Mouse (Mus musculus) testis, adult 2 months (tissue): ENCODE measurements at regions not wholly inside any gene's neighbourhood (a gene's known extent, or its start where the extent isn't known, plus 50 kb on each side); places are given as distances from the start of the nearest gene placed in this dataset.
A peak's percentile ranks its signal among the peaks of the same experiment; 100 is the strongest.

Experiments
- H3K27ac ChIP-seq: fragments of 200-500 bp; 2 replicates; pipeline ENCODE4 v1.5.1; 2012; ENCODE audit warnings: low read depth, low read length; ENCODE audit not compliant: control insufficient read depth, insufficient read depth
- H3K27me3 ChIP-seq: fragments of 200-500 bp; 2 replicates; pipeline ENCODE4 v1.6.1; 2012; ENCODE audit warnings: mild to moderate bottlenecking, low read length, moderate library complexity; ENCODE audit not compliant: control insufficient read depth, insufficient read depth
- H3K36me3 ChIP-seq: fragments of 200-500 bp; 2 replicates; pipeline ENCODE4 v1.6.1; 2012; ENCODE audit warnings: mild to moderate bottlenecking, low read length; ENCODE audit not compliant: control insufficient read depth, insufficient read depth
- H3K4me1 ChIP-seq: fragments of 200-500 bp; 2 replicates; pipeline ENCODE4 v1.6.1; 2012; ENCODE audit warnings: low read length; ENCODE audit not compliant: control insufficient read depth, insufficient read depth
- H3K4me3 ChIP-seq: fragments of 200-500 bp; 2 replicates; pipeline ENCODE4 v1.5.1; 2012; ENCODE audit warnings: low read depth, mild to moderate bottlenecking, low read length, moderate library complexity, mixed read lengths; ENCODE audit not compliant: control insufficient read depth
- CTCF ChIP-seq: fragments of 200-500 bp; IDR thresholded peaks from 2 replicates; pipeline ENCODE4 v1.5.1; 2012; ENCODE audit warnings: low read depth, mild to moderate bottlenecking, inconsistent platforms, low read length, moderate library complexity; ENCODE audit not compliant: control insufficient read depth, insufficient read depth, insufficient replicate concordance
- POLR2A ChIP-seq: fragments of 200-500 bp; IDR thresholded peaks from 2 replicates; pipeline ENCODE4 v1.6.1; 2012; ENCODE audit warnings: low read depth, mild to moderate bottlenecking, inconsistent platforms, low read length, moderate library complexity; ENCODE audit not compliant: control insufficient read depth

DNA sequence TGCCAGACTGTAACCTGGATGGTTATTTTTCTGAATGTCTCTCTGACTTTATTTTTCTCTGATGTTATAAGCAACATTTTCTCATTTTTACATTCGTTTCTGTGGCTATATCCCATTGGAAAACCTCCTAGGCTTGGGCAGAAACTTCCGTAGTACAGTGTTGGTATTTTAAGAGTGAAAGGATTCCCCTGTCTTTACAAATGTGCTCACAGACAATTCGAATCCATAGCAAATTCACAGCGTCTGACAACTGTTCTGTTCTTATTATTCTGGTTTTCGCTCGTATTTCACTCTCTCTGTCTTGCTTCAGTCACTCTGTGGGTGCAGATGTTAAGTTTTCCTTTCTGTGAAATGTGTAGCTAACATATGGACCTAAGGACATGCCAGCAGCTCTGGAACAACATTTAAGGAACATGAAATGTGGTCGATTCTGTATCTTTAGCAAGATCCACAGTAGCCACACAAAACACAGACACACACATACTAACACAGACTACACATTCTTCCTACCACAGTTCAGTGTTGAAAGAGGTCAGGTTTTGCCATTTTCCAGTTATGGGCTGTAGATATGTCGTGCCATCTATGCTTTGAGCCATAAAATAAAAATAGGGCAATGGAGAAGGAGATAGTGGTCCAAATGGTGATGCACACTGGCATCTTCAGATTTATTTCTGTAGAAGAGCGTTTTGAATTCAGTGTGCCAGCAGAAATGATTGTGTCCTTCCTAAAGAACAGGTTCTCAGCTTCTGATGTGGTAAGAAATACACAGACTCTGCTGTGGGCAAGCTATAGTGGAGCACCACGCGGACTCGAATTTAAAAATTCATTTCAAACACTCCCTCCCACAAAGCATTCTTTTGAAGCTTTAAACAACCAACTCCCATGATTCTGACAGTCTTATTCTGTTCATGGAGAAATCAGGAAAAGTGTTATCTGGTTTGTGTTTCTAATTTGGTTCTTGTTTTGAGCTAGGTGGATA lies 179.2 kb downstream of the Gm11146 start:
- Histone ChIP-seq H3K36me3 (no peaks in the 10 kb centered on the region), H3K27ac (no peak overlapping the region), H3K4me1 (no peaks in the 10 kb centered on the region; the same call in 1 of the 2 replicates), H3K27me3 (no peaks in the 10 kb centered on the region), H3K4me3 (no peak overlapping the region)
- TF ChIP-seq POLR2A = no peak
- no peak for TF ChIP-seq CTCF

DNA sequence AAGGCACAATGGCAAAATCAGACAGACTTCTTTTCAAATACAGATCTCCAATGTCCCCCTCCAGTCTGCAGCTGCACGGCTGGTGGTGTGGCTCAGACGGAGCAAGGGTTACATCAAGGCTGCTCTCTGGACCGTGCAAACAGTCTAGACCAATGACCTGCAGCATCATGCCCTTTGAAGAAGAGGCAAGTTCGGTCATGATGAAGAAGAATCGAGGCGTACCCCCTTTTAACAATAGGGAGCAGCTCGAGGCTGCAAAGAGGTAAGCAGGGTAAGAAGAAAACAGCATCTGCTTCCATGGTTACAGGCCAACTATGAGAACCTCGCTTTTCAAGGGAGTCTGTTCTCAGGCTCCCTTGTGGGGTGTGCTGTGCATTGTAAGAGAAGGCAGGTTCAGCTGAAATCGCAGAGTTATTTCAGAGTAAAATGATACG lies 180.3 kb downstream of the Gm11146 start:
- TF ChIP-seq CTCF = no peak
- TF ChIP-seq POLR2A = no peak
- Histone ChIP-seq H3K27me3 (no peaks in the 10 kb centered on the region), H3K36me3 (no peaks in the 10 kb centered on the region), H3K4me1 (no peaks in the 10 kb centered on the region; the same call in 1 of the 2 replicates), H3K27ac (peak overlapping the region; percentile 12), H3K4me3 (peak overlapping the region; percentile 4; the same call in 1 of the 2 replicates)

- Histone ChIP-seq H3K4me1 (no peaks in the 10 kb centered on the region; the same call in 1 of the 2 replicates), H3K4me3 (no peak overlapping the region), H3K36me3 (no peaks in the 10 kb centered on the region), H3K27me3 (no peaks in the 10 kb centered on the region), H3K27ac (0 out of 2 replicates have a peak overlapping the region, but pooled peaks have one; percentile 12)
- TF ChIP-seq CTCF = no peak
Measured at GRCm38 (mm10) chr16:77421001-77421400, 180.9 kb downstream of the Gm11146 start.

- Histone ChIP-seq H3K27ac (no peak overlapping the region), H3K4me1 (no peaks in the 10 kb centered on the region; the same call in 1 of the 2 replicates), H3K4me3 (no peak overlapping the region), H3K27me3 (no peaks in the 10 kb centered on the region), H3K36me3 (no peaks in the 10 kb centered on the region)
- no peak for TF ChIP-seq POLR2A
- no peak for TF ChIP-seq CTCF
Measured at GRCm38 (mm10) chr16:77420136-77420860, 181.6 kb downstream of the Gm11146 start.

DNA sequence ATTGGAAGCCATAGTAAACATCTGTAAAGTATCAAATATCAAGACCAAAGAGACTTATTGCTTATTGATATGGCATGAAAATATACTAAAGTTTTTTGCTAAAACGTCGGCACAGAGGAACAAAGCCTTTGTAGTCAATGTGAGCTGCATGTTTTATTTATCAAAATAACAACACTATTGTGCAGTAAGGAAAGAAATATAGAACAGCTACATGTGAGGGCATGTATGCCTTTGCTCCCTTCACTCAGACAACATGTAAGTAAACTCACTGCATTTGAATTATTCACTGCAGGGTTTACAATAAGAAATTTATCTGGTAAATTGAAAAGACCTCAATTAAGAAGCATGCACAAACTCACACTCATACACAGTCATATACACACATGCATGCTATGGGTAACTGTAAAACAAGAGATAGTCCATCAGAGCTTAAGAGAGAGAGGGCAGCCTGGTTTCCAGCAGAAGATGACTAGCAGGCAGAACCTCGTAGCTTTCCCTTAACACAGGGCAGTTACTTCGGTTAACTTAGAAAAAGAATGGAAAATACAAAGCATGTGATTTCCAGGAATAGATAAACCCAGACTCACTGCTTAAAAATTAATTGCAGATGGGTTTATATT lies 182.7 kb downstream of the Gm11146 start:
- no peak overlapping the region for H3K4me3 ChIP-seq
- H3K27ac ChIP-seq = no peak overlapping the region
- no peaks in the 10 kb centered on the region; the same call in 1 of the 2 replicates for H3K4me1 ChIP-seq
- TF ChIP-seq POLR2A (no peak), CTCF (no peak)
- H3K27me3 ChIP-seq = no peaks in the 10 kb centered on the region
- H3K36me3 ChIP-seq = no peaks in the 10 kb centered on the region

DNA sequence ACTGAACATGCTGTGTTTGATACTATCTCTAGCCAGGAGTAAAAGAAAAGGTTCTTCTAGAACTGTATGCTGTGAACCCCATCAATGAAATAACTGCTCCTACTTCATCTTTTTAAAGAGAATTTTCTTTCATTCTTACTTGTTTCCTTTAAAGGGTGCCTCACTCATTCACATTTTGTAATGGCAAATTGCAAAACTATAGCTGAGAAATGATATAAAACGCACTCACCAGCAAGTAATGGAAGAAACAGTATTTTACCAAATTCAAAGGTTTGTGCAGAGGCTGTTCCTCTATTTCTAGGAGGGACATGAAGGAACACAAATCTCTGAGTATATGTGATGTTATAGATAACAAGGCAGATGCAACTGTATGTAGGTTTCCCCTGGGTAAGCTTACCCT lies 183.4 kb downstream of the Gm11146 start:
- Histone ChIP-seq H3K27ac (no peak overlapping the region), H3K36me3 (no peaks in the 10 kb centered on the region), H3K4me3 (no peak overlapping the region), H3K4me1 (no peaks in the 10 kb centered on the region; the same call in 1 of the 2 replicates), H3K27me3 (no peaks in the 10 kb centered on the region)
- no peak for TF ChIP-seq POLR2A
- TF ChIP-seq CTCF = no peak
